Mouse (Mus musculus): ENCODE data around the gene Chchd2. TPM values are rescaled to one million over a fixed set of nuclear protein-coding genes. Genes with fewer than 3 reads are reported as not detected.

Gene Chchd2
- 657 and 717 TPM in 2 replicates for polyA plus RNA-seq (2011; ENCODE audit: insufficient read depth, insufficient read length, low replicate concordance, missing spikeins)

DNA sequence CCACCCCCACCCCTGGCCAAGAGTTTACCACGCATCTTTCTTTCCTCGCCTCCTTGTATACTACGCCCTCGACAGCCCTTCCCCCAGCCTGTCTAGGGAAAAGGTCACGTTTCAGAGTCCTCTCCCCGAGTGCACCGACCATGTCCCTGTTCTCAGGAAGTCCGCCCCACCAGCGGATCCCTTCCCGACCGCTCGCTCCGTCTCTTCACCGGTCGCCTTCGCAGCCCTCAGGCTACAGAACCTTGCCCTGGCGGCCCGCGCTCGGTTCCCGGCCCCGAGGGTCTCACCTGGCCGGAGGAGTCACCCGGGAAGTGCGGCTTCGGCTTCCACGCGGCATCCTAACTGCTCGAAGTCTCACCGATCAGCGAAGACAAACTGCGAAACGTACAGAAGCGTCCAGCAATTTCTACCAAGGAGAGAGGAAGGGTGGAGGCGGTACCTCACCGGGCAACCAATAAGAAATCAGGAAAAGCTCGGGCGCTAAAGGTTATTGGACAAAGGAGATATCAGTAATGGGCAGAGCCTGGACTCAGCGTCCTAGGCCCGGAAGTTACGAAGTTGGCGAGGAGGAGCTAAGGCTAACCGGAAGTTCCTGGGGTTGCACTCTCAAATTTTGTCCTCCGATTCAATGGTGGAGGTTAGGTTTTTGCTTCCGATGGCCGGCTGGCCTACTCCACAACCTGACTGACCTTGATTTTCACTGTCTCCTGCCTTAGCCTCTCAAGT lies at the start of gene Chchd2:
Gene Chchd2 (minus strand): TSS at position 560 of the 726 bp plus-strand sequence.
- no peak for TF ChIP-seq CTCF (IDR thresholded peaks at IDR 0.05; ENCODE audit: control insufficient read depth, insufficient read depth, low read length)
- TF ChIP-seq POLR2A (IDR thresholded peaks at IDR 0.05; ENCODE audit: borderline replicate concordance, control insufficient read depth, low read depth, low read length), result peak; percentile 71; the same call in 1 of the 2 replicates
- Histone ChIP-seq H3K4me1 (ENCODE audit: control insufficient read depth, insufficient read depth, low read length) (peaks cover 1% of the 10 kb centered on the region; the same call in 1 of the 2 replicates), H3K27ac (ENCODE audit: control insufficient read depth, insufficient read depth, low read depth, low read length, poor library complexity) (peak within 1 kb of the TSS; percentile 88), H3K4me3 (replicated peaks; ENCODE audit: control insufficient read depth, low read depth, low read length) (peak within 1 kb of the TSS; percentile 86)
- WGBS, result under 1% methylated on average over 46 of the region's 46 CpGs

DNA sequence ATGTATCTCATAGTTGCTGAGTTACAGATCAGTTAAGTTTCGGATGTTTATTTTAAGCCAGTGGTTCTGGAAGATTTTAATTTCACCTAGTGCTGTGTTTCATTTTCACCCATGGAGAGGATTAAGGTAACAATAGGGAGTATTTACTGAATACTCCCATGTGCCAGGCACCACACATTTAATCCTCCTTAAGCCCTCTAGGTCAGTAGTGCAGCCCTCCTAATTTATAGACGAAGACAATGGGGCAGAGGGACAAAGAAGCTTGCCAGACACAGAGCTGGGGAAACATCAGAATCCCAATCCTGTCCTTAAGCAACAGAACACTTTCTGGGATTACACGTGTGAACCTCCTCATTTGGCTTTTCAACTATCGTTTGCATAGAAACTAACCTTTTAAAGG lies 49.7 kb upstream of the Chchd2 start:
- WGBS, result 88% methylated on average over 4 of the region's 4 CpGs

DNA sequence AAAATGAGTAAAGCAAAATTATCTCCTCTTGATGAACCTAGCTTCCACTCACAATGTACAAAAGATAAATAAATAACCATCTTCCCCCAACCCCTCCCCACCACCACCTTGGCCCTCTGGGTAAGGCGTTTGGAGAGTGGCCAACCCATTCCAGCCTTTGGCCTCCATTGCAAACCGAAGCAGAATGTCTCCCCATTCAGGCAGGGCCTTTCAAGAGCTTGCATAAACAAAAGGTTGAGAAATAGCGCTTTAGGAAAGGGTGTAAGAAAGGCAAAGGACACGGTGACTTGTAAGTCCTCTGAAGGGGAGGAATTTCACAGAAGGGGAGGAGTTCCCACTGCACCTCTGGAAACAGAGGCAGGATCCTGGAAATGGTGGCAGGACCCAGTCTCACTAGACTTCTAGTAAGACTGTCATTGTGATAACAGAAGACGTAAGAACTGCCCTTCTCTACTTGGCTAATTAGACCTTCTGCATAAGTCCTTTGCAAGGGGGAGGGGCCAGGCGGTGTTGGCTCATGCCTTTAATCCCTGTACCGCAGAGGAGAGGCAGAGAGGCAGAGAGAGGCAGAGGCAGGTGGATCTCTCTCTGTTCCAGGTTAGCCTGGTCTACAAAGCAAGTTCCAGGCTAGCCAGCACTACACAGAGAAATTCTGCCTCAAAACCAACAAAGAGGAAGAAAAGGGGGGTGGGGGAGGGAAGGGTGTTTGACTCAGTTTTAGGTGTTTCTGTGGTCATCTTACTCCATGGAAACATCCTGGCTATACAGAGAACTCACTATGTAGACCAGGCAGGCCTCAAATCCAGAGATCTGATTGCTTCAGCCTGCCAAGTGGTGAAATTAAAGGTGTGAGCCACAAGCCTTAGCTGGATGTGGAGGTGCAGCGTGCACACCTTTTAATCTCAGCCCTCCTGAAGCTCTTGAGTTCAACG lies 42.9 kb upstream of the Chchd2 start:
- H3K4me1 ChIP-seq (ENCODE audit: control insufficient read depth, insufficient read depth, low read length), result no peaks in the 10 kb centered on the region; the same call in 1 of the 2 replicates
- peak overlapping the region; percentile 79 for H3K27ac ChIP-seq (ENCODE audit: control insufficient read depth, insufficient read depth, low read depth, low read length, poor library complexity)
- H3K4me3 ChIP-seq (replicated peaks; ENCODE audit: control insufficient read depth, low read depth, low read length), result no peak overlapping the region
- TF ChIP-seq CTCF (IDR thresholded peaks at IDR 0.05; ENCODE audit: control insufficient read depth, insufficient read depth, low read length) (no peak), POLR2A (IDR thresholded peaks at IDR 0.05; ENCODE audit: borderline replicate concordance, control insufficient read depth, low read depth, low read length) (no peak)
- 48% methylated on average over 9 of the region's 9 CpGs for WGBS

More for the DNA sequence above, 49.7 kb upstream of the Chchd2 start:
- Histone ChIP-seq H3K27ac (ENCODE audit: control insufficient read depth, insufficient read depth, low read depth, low read length, poor library complexity) (no peak overlapping the region), H3K4me1 (ENCODE audit: control insufficient read depth, insufficient read depth, low read length) (no peaks in the 10 kb centered on the region; the same call in 1 of the 2 replicates), H3K4me3 (replicated peaks; ENCODE audit: control insufficient read depth, low read depth, low read length) (no peak overlapping the region)
- no peak for TF ChIP-seq POLR2A (IDR thresholded peaks at IDR 0.05; ENCODE audit: borderline replicate concordance, control insufficient read depth, low read depth, low read length)
- TF ChIP-seq CTCF (IDR thresholded peaks at IDR 0.05; ENCODE audit: control insufficient read depth, insufficient read depth, low read length), result no peak

DNA sequence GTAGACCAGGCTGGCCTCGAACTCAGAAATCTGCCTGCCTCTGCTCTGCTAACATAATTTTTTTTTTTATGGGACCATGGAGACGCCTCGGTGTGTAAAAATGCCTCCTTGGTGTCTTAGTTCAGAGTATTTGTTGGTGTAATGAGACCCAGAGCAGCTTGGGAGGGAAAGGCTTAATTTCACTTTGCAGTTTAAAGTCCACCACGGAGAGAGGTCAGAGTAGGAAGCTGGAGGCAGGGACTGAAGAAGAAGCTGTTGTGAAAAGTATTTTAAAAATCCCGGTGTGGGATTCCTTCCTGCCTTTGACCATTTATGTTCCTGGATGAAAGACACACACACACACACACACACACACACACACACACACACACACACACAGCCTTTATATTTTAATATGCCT lies 38.7 kb upstream of the Chchd2 start:
- H3K4me1 ChIP-seq (ENCODE audit: control insufficient read depth, insufficient read depth, low read length), result no peaks in the 10 kb centered on the region; the same call in 1 of the 2 replicates
- WGBS, result 56% methylated on average over 5 of the region's 5 CpGs
- no peak overlapping the region for H3K27ac ChIP-seq (ENCODE audit: control insufficient read depth, insufficient read depth, low read depth, low read length, poor library complexity)
- TF ChIP-seq CTCF (IDR thresholded peaks at IDR 0.05; ENCODE audit: control insufficient read depth, insufficient read depth, low read length) (no peak), POLR2A (IDR thresholded peaks at IDR 0.05; ENCODE audit: borderline replicate concordance, control insufficient read depth, low read depth, low read length) (no peak)
- no peak overlapping the region for H3K4me3 ChIP-seq (replicated peaks; ENCODE audit: control insufficient read depth, low read depth, low read length)

DNA sequence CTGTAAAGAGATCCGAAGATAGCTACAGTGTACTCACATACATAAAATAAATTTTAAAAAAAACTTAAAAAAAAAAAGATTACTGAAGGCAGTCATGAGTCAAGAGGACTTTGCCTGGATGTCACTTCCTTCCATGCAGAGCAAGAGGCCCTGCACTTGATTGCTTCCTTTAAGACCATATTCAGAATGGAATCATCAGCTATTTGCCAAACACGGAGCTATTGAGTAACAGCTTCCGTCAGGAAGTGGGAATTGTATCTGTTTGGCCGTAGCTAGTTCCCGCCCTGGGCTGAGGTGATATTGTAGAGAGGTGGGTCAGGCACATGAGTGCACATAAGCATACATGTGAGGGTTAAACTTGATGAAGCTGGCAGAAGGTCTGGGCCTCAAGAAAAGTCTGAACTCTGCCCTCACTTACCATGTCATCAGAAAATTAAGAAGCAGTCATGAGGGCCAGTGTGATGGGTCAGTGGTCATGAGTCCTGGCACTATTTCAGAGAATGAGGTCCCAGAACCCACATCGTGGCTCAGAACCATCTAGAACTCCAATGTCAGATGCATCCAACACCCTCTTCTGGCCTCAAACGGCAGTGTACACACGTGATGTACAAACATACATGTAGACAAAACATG lies 37.7 kb upstream of the Chchd2 start:
- no peak overlapping the region for H3K27ac ChIP-seq (ENCODE audit: control insufficient read depth, insufficient read depth, low read depth, low read length, poor library complexity)
- no peak for TF ChIP-seq CTCF (IDR thresholded peaks at IDR 0.05; ENCODE audit: control insufficient read depth, insufficient read depth, low read length)
- no peak for TF ChIP-seq POLR2A (IDR thresholded peaks at IDR 0.05; ENCODE audit: borderline replicate concordance, control insufficient read depth, low read depth, low read length)
- WGBS, result 51% methylated on average over 8 of the region's 8 CpGs
- H3K4me3 ChIP-seq (replicated peaks; ENCODE audit: control insufficient read depth, low read depth, low read length), result no peak overlapping the region
- no peaks in the 10 kb centered on the region; the same call in 1 of the 2 replicates for H3K4me1 ChIP-seq (ENCODE audit: control insufficient read depth, insufficient read depth, low read length)

DNA sequence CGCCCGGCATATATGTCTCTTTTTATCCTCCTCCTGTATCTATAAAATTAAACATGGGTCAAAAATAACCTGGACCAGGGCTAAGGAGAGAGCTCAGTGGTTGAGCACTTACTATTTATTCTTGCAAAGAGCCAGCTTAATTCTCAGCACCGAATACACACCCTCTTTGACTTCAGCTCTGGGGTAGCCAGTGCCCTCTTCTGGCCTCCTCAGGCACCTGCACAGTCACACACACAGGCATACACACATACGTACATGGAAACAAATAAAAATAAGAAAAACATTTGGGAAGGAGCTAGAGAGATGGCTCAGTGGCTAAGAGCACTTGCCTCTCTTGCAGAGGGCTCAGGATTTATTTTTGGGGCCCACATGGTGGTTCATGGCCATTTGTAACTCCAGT lies 34.7 kb upstream of the Chchd2 start:
- TF ChIP-seq POLR2A (IDR thresholded peaks at IDR 0.05; ENCODE audit: borderline replicate concordance, control insufficient read depth, low read depth, low read length) (no peak), CTCF (IDR thresholded peaks at IDR 0.05; ENCODE audit: control insufficient read depth, insufficient read depth, low read length) (no peak)
- H3K4me3 ChIP-seq (replicated peaks; ENCODE audit: control insufficient read depth, low read depth, low read length), result no peak overlapping the region
- H3K27ac ChIP-seq (ENCODE audit: control insufficient read depth, insufficient read depth, low read depth, low read length, poor library complexity), result no peak overlapping the region
- H3K4me1 ChIP-seq (ENCODE audit: control insufficient read depth, insufficient read depth, low read length), result no peaks in the 10 kb centered on the region
- WGBS, result 87% methylated on average over 4 of the region's 4 CpGs

DNA sequence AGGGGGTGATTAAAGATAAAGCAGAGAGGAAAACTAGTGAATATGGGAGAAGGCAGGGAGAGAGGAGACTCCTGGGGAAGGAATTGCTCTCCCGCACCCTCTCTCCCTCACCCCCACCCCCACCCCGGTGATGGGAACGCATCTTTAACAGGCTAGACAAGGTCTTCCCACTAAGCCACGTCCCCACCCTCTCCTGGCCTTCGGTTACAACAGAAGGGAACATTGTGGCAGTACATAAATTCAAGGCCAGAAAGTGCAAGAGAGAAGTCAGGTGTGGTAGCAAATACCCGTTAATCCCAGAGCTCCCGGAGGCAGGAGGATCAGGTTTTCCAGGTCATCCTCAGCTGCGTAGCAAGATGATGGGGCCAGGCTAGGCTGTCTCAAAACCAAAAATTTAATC lies 32.0 kb upstream of the Chchd2 start:
- Histone ChIP-seq H3K27ac (ENCODE audit: control insufficient read depth, insufficient read depth, low read depth, low read length, poor library complexity) (no peak overlapping the region), H3K4me1 (ENCODE audit: control insufficient read depth, insufficient read depth, low read length) (no peaks in the 10 kb centered on the region), H3K4me3 (replicated peaks; ENCODE audit: control insufficient read depth, low read depth, low read length) (no peak overlapping the region)
- no peak for TF ChIP-seq CTCF (IDR thresholded peaks at IDR 0.05; ENCODE audit: control insufficient read depth, insufficient read depth, low read length)
- no peak for TF ChIP-seq POLR2A (IDR thresholded peaks at IDR 0.05; ENCODE audit: borderline replicate concordance, control insufficient read depth, low read depth, low read length)
- 71% methylated on average over 8 of the region's 8 CpGs for WGBS
